Mouse (Mus musculus) spleen, adult 2 months (tissue): ENCODE data around the gene Prkca.

Source experiments
- CTCF ChIP-seq: fragments of 200-500 bp; IDR thresholded peaks from 2 replicates; pipeline ENCODE4 v1.5.1; 2011; ENCODE audit warnings: mild to moderate bottlenecking, inconsistent platforms; ENCODE audit not compliant: insufficient read depth, insufficient read length, insufficient replicate concordance; ENCODE audit errors: extremely low read depth
- POLR2A ChIP-seq: fragments of 200-500 bp; IDR thresholded peaks from 2 replicates; pipeline ENCODE4 v1.6.1; 2011; ENCODE audit warnings: low read depth, low read length, inconsistent platforms

- no peak for TF ChIP-seq CTCF
- no peak for TF ChIP-seq POLR2A
Measured at GRCm38 (mm10) chr11:108148491-108148890, 195.2 kb downstream of the Prkca start.
